Mouse (Mus musculus): Measurements from ENCODE around the gene Oprl1.

DNA sequence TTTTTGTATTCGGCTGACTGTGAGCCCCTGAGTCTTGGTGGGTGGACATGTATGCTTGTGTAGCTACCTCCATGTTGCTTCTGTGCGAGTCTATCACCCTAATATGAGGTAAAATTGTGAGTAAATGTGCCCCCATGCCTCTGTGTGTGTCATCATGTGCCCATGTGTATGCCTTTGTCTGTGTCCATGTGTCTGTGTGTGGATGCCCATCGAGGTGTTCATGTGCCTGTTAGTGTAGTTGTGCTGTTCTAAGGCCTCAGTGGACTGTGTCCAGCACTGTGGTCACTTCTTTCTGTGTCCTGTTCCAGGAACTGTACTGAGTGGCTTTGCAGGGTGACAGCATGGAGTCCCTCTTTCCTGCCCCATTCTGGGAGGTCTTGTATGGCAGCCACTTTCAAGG, 566 bp downstream of the Oprl1 start:
- no peak for TF ChIP-seq CTCF (IDR thresholded peaks at IDR 0.05; ENCODE audit: extremely low read depth, insufficient read depth, low read length)
- TF ChIP-seq POLR2A (IDR thresholded peaks at IDR 0.05; ENCODE audit: extremely low read depth, insufficient read depth, low read length), result no peak

Measured in cortical plate, adult 2 months (tissue).